Mouse (Mus musculus) olfactory bulb, adult 2 months (tissue): ENCODE data around the gene Tox4.

Experiments
- CTCF ChIP-seq: fragments of 200-500 bp; IDR thresholded peaks from 2 replicates; pipeline ENCODE4 v1.5.1; 2012; ENCODE audit warnings: low read depth, mild to moderate bottlenecking, low read length, moderate library complexity; ENCODE audit not compliant: insufficient read depth
- POLR2A ChIP-seq: fragments of 200-500 bp; IDR thresholded peaks from 2 replicates; pipeline ENCODE4 v1.6.1; 2012; ENCODE audit warnings: mild to moderate bottlenecking, low read depth, low read length, moderate library complexity; ENCODE audit not compliant: insufficient read depth

GRCm38 (mm10) chr14:52332171-52332570 is 53.2 kb downstream of the Tox4 start:
- TF ChIP-seq CTCF (no peak), POLR2A (no peak)
